Mouse (Mus musculus): ENCODE results near the gene Akt3. TPM values are rescaled to one million over a fixed set of nuclear protein-coding genes. Genes with fewer than 3 reads are reported as not detected.

The Akt3 gene
- polyA plus RNA-seq, 1 experiment from 2014 or later: 27.9 TPM

DNA sequence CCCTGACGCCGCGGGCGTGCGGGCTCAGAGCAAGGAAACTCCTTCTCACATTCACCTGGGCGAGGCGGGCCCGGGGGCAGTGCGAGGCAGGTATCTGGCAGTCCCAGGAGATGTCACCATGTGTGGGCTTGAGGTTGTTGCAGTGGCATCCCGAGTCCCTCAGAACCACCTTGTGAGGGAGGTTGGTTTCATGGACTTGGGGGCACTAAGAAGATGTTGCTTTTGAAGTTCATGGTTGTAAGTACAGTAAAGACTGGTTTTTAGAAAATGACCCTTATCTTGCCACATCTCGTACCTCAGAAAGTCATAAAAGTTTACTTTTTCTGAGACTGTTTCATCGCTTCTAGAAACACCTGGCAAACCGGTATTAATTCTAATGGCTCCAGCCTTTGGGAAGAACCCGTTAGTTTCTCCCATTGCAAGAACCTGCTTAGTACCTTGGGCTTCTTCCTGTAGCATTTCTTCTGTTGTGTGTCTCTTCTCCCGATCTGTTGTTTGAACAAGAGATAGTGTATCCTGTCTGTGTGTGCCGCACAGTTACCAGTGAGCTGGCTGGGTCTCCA is 1.1 kb upstream of the Akt3 start:
- H3K4me1 ChIP-seq (ENCODE audit: control insufficient read depth, insufficient read depth, low read length): peaks cover 9% of the 10 kb centered on the region
- H3K27me3 ChIP-seq (ENCODE audit: control insufficient read depth, insufficient read depth, low read length): no peaks in the 10 kb centered on the region
- peak overlapping the region; percentile 96 for H3K4me3 ChIP-seq (ENCODE audit: low read depth, low read length)
- H3K9ac ChIP-seq (ENCODE audit: low read length): peak overlapping the region; percentile 98
- H3K4me2 ChIP-seq: peak overlapping the region; percentile 76
- ATAC-seq (ENCODE audit: low FRiP score) (no peak), DNase-seq (ENCODE audit: low spot score, missing footprints) (peak; percentile 92)
- 23% methylated on average over 16 of the region's 16 CpGs for WGBS
- no peaks in the 10 kb centered on the region for H3K36me3 ChIP-seq (ENCODE audit: control insufficient read depth, insufficient read depth, low read length)
- H3K27ac ChIP-seq (ENCODE audit: low read depth, low read length): peak overlapping the region; percentile 100
- H3K9me3 ChIP-seq (ENCODE audit: control insufficient read depth, low read length): no peaks in the 10 kb centered on the region

DNA sequence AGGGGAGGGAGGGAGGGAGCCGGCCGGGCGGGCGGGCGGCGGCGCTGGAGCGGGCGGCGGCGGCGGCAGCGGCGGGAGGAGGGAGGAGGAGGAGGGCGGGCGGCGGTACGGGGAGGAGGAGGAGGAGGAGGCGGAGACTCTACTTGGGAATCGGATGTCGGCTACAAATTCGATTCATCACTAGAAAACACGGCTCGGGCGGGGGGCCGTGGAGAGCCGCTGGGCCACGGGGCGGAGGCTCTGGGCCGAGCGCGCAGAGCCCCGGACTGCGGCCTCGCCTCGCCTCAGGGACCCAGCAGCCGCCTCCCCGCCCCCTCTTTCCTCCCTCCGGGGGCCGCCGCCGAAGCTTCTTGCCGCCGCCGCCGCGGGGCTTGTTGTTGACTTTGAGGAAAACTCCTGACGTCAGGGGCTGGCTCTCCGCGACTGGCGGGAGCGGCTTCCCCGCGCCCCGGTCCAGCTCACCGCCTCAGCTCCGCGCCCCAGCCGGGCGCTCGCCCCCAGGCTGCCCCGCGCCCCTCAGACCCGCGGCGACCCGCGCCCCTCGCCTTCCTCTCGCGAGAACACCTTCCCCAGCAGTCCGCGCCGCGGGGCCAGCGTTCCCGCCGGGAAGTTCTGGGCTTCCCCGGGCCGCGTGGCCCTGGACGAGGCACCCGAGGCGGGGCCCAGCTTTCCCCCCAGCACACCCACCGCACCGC is 487 bp upstream of the Akt3 start:
- Histone ChIP-seq H3K27me3 (ENCODE audit: control insufficient read depth, insufficient read depth, low read length) (no peaks in the 10 kb centered on the region), H3K4me1 (ENCODE audit: control insufficient read depth, insufficient read depth, low read length) (peaks cover 9% of the 10 kb centered on the region), H3K4me2 (peak overlapping the region; percentile 76), H3K9ac (ENCODE audit: low read length) (peak overlapping the region; percentile 98), H3K27ac (ENCODE audit: low read depth, low read length) (peak overlapping the region; percentile 100), H3K4me3 (ENCODE audit: low read depth, low read length) (peak overlapping the region; percentile 96), H3K9me3 (ENCODE audit: control insufficient read depth, low read length) (no peaks in the 10 kb centered on the region), H3K36me3 (ENCODE audit: control insufficient read depth, insufficient read depth, low read length) (no peaks in the 10 kb centered on the region)
- ATAC-seq (ENCODE audit: low FRiP score) (peak; percentile 92), DNase-seq (ENCODE audit: low spot score, missing footprints) (peak; percentile 98)
- under 1% methylated on average over 47 of the region's 86 CpGs for WGBS

DNA sequence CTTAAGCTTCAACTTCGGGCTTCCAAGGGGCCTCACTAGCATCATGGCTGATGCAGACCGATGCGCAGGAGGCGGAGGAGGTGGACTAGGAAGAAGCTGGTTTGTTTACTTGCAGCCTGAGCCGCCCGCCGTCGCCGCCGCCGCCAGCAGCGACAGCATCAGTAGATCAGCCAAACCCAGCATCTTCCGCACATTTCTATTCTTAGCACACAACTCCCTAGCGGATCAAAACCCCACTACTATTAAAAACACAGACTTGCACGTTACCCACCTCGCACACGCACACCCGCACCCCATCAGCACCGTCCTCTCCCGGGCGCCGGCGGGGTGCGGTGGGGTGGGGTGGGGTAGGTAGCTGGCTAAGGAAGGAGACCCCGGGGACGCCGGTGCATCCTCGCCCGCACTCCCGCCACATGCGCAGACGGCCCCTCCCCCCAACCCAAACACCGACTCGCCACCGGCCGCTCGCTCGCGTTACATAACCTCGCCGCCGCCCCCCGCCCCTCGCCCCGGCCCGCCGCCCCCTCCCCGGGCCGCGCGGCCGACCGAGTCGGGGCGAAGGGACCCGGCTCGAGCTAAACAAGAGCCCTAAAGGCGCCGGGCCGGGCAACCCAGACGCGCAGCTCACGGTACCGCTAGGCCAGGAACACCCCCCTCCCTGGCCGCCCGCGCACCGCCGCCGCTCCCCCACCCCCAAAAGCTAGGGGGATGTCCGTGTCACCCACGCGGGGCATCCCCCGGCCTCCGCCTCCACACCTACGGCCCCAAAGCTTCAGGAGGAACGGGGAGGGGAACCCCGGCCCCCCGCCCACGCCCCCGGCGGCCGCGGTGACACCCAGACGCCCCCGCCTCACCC is 597 bp downstream of the Akt3 start:
- peak; percentile 98 for DNase-seq (ENCODE audit: low spot score, missing footprints)
- no peaks in the 10 kb centered on the region for H3K9me3 ChIP-seq (ENCODE audit: control insufficient read depth, low read length)
- peak overlapping the region; percentile 98 for H3K9ac ChIP-seq (ENCODE audit: low read length)
- peaks cover 9% of the 10 kb centered on the region for H3K4me1 ChIP-seq (ENCODE audit: control insufficient read depth, insufficient read depth, low read length)
- H3K27me3 ChIP-seq (ENCODE audit: control insufficient read depth, insufficient read depth, low read length): no peaks in the 10 kb centered on the region
- ATAC-seq (ENCODE audit: low FRiP score): peak; percentile 77
- H3K4me3 ChIP-seq (ENCODE audit: low read depth, low read length): peak overlapping the region; percentile 96
- WGBS: under 1% methylated on average over 48 of the region's 86 CpGs
- no peaks in the 10 kb centered on the region for H3K36me3 ChIP-seq (ENCODE audit: control insufficient read depth, insufficient read depth, low read length)
- H3K27ac ChIP-seq (ENCODE audit: low read depth, low read length): peak overlapping the region; percentile 100
- H3K4me2 ChIP-seq: peak overlapping the region; percentile 76

DNA sequence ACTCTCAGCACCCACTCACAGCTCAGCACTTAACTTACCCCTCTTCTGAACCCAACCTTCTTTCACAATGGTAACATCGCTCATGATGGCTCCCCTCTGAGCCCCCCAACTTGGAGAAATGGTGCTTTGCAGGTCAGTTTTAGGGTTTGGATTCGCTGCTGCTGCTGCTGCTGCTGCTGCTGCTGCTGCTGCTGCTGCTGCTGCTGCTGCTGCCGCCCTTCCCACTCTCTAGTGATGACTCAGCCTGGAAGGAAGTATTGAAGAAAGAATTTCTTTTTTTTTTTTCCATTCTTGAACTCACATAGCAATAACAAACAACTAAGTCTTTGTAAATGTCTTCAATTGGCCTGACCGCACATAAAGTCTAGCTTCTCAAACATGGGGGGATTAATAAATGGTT is 9.4 kb downstream of the Akt3 start:
- Histone ChIP-seq H3K4me2 (no peak overlapping the region), H3K4me1 (ENCODE audit: control insufficient read depth, insufficient read depth, low read length) (no peaks in the 10 kb centered on the region), H3K4me3 (ENCODE audit: low read depth, low read length) (no peak overlapping the region), H3K9ac (ENCODE audit: low read length) (0 out of 2 replicates have a peak overlapping the region, but pooled peaks have one; percentile 9), H3K36me3 (ENCODE audit: control insufficient read depth, insufficient read depth, low read length) (no peaks in the 10 kb centered on the region), H3K9me3 (ENCODE audit: control insufficient read depth, low read length) (no peaks in the 10 kb centered on the region), H3K27me3 (ENCODE audit: control insufficient read depth, insufficient read depth, low read length) (no peaks in the 10 kb centered on the region), H3K27ac (ENCODE audit: low read depth, low read length) (no peak overlapping the region)
- no peak for ATAC-seq (ENCODE audit: low FRiP score)
- no peak for DNase-seq (ENCODE audit: low spot score, missing footprints)
- 69% methylated on average over 4 of the region's 4 CpGs for WGBS

DNA sequence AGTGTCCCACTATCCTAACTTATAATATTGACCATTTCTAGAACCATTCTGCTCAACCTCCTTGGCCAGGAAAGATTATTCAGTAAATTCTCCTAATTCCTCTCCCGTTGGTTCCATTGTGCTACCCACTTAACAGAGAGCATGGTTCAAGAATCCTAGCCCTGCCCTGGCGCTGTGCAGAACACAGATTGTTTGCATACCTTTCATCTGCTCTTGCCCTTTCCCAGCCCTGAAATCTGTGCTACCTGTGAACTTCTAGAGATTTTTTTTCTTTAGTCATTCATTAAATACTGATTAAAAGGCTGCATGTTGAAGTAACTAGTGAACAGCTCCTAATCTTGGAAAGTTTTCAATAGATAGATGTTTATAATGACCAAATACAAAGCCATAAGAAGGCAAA is 19.6 kb downstream of the Akt3 start:
- DNase-seq (ENCODE audit: low spot score, missing footprints): no peak
- H3K4me3 ChIP-seq (ENCODE audit: low read depth, low read length): no peak overlapping the region
- no peaks in the 10 kb centered on the region for H3K9me3 ChIP-seq (ENCODE audit: control insufficient read depth, low read length)
- WGBS: 59% methylated on average over 2 of the region's 2 CpGs
- no peak for ATAC-seq (ENCODE audit: low FRiP score)
- no peaks in the 10 kb centered on the region for H3K4me1 ChIP-seq (ENCODE audit: control insufficient read depth, insufficient read depth, low read length)
- H3K27ac ChIP-seq (ENCODE audit: low read depth, low read length): no peak overlapping the region
- no peak overlapping the region for H3K9ac ChIP-seq (ENCODE audit: low read length)
- no peaks in the 10 kb centered on the region; the same call in 1 of the 2 replicates for H3K36me3 ChIP-seq (ENCODE audit: control insufficient read depth, insufficient read depth, low read length)
- no peaks in the 10 kb centered on the region for H3K27me3 ChIP-seq (ENCODE audit: control insufficient read depth, insufficient read depth, low read length)
- H3K4me2 ChIP-seq: no peak overlapping the region

DNA sequence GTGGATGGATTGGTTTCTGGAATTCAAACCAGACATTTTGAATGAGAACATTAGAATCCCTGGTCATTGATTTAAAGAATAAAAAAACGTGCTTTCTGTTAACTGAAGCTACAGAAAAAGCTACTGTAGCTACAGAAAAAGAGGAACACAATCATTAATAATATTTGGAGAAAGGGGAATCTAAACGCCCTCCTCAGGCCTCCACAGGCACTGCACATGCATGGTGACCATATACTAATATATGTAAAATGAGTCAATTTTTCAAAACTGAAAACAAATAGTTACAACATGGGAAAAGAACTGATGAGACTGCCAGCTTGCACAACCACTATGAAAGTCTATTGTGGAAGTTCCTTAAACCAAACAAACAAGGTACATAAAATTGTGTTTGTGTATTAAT is 21.3 kb downstream of the Akt3 start:
- DNase-seq (ENCODE audit: low spot score, missing footprints): no peak
- no peaks in the 10 kb centered on the region for H3K27me3 ChIP-seq (ENCODE audit: control insufficient read depth, insufficient read depth, low read length)
- no peaks in the 10 kb centered on the region; the same call in 1 of the 2 replicates for H3K36me3 ChIP-seq (ENCODE audit: control insufficient read depth, insufficient read depth, low read length)
- no peaks in the 10 kb centered on the region for H3K9me3 ChIP-seq (ENCODE audit: control insufficient read depth, low read length)
- no peak overlapping the region for H3K9ac ChIP-seq (ENCODE audit: low read length)
- H3K4me1 ChIP-seq (ENCODE audit: control insufficient read depth, insufficient read depth, low read length): no peaks in the 10 kb centered on the region
- 68% methylated on average over 2 of the region's 2 CpGs for WGBS
- H3K4me2 ChIP-seq: no peak overlapping the region
- no peak overlapping the region for H3K27ac ChIP-seq (ENCODE audit: low read depth, low read length)
- no peak overlapping the region for H3K4me3 ChIP-seq (ENCODE audit: low read depth, low read length)
- no peak for ATAC-seq (ENCODE audit: low FRiP score)

DNA sequence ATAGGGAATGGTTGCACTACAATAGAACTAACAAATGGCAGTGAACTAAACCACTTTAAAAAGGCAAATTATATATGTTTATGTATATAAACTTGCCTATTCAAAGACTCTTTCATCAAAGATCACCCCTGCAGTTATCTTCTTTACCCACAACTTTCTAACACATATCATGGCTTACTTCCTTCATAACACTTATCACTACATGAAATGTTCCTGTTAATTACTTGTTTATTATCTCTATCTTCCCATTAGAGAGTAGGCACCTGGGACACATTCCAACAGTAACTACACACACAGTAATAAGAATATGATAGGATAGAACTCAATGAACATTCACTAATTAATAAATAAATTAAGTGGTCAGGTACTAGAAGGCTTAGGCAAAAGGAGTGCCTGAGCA is 21.8 kb downstream of the Akt3 start:
- Histone ChIP-seq H3K27me3 (ENCODE audit: control insufficient read depth, insufficient read depth, low read length) (no peaks in the 10 kb centered on the region), H3K27ac (ENCODE audit: low read depth, low read length) (no peak overlapping the region), H3K4me3 (ENCODE audit: low read depth, low read length) (no peak overlapping the region), H3K9ac (ENCODE audit: low read length) (no peak overlapping the region), H3K9me3 (ENCODE audit: control insufficient read depth, low read length) (no peaks in the 10 kb centered on the region), H3K36me3 (ENCODE audit: control insufficient read depth, insufficient read depth, low read length) (no peaks in the 10 kb centered on the region; the same call in 1 of the 2 replicates), H3K4me2 (no peak overlapping the region), H3K4me1 (ENCODE audit: control insufficient read depth, insufficient read depth, low read length) (no peaks in the 10 kb centered on the region)
- ATAC-seq (ENCODE audit: low FRiP score): no peak
- no peak for DNase-seq (ENCODE audit: low spot score, missing footprints)

DNA sequence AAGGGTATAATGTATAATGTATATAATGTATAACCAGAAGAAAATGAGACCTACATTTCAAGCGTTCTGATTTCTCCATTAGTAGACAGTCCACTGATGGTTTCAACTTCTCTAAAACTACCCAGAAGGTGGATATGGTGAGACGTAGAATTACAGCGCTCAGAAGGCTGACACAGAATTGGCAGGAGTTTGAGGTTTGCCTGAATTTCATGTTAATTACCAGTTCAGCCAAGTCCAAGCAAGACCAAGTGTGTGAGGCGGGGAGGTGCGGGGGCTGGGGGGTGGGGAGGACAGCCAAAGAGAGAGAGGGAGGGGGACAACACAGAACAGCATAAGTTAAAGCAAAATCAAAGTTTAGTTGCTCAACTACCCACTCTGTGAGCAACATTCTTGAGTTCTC is 23.5 kb downstream of the Akt3 start:
- no peak overlapping the region for H3K9ac ChIP-seq (ENCODE audit: low read length)
- H3K36me3 ChIP-seq (ENCODE audit: control insufficient read depth, insufficient read depth, low read length): no peaks in the 10 kb centered on the region; the same call in 1 of the 2 replicates
- no peak overlapping the region for H3K4me2 ChIP-seq
- H3K4me3 ChIP-seq (ENCODE audit: low read depth, low read length): no peak overlapping the region
- H3K27me3 ChIP-seq (ENCODE audit: control insufficient read depth, insufficient read depth, low read length): no peaks in the 10 kb centered on the region
- no peak overlapping the region for H3K27ac ChIP-seq (ENCODE audit: low read depth, low read length)
- H3K4me1 ChIP-seq (ENCODE audit: control insufficient read depth, insufficient read depth, low read length): no peaks in the 10 kb centered on the region
- ATAC-seq (ENCODE audit: low FRiP score): no peak
- H3K9me3 ChIP-seq (ENCODE audit: control insufficient read depth, low read length): no peaks in the 10 kb centered on the region
- 95% methylated on average over 5 of the region's 5 CpGs for WGBS
- DNase-seq (ENCODE audit: low spot score, missing footprints): no peak

DNA sequence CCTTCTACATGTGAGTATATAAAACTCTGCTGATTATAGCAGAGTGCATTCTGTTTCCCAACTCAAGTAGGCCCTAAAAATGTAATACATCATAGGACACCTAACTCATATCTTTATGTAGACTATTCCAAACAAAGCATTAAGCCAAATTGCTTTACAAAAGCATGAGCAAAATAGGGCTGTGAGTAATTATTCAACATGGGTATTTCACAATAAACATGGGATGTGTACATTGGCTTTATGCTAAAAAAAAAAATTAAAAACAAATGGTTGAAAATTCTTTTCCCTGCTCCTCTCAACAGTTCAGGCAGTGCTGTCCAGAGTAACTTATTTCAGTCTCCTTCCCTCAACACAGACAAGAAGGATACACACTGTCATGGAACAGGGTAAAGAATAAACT is 26.9 kb downstream of the Akt3 start:
- Histone ChIP-seq H3K4me1 (ENCODE audit: control insufficient read depth, insufficient read depth, low read length) (no peaks in the 10 kb centered on the region), H3K9ac (ENCODE audit: low read length) (no peak overlapping the region), H3K27ac (ENCODE audit: low read depth, low read length) (no peak overlapping the region), H3K9me3 (ENCODE audit: control insufficient read depth, low read length) (no peaks in the 10 kb centered on the region), H3K27me3 (ENCODE audit: control insufficient read depth, insufficient read depth, low read length) (no peaks in the 10 kb centered on the region), H3K36me3 (ENCODE audit: control insufficient read depth, insufficient read depth, low read length) (no peaks in the 10 kb centered on the region; the same call in 1 of the 2 replicates), H3K4me2 (no peak overlapping the region), H3K4me3 (ENCODE audit: low read depth, low read length) (no peak overlapping the region)
- no peak for DNase-seq (ENCODE audit: low spot score, missing footprints)
- no peak for ATAC-seq (ENCODE audit: low FRiP score)

All from midbrain, embryonic 11.5 days (tissue).